Mouse (Mus musculus) lung, embryonic 16.5 days (tissue): ENCODE measurements at regions not wholly inside any gene's neighbourhood (a gene's known extent, or its start where the extent isn't known, plus 50 kb on each side); places are given as distances from the start of the nearest gene placed in this dataset.

Experiments used
- ATAC-seq: fragments of 200-750 bp; cut with Nextera tagmentation; 2 replicates; pipeline ENCODE4 v1.8.0; 2017; ENCODE audit warnings: low read depth, mild to moderate bottlenecking, moderate library complexity
- H3K27ac ChIP-seq: fragments of 300-500 bp; sonication (generic); 2 replicates; pipeline ENCODE4 v1.5.1; 2014; ENCODE audit warnings: mild to moderate bottlenecking, control low read depth, low read length
- H3K27me3 ChIP-seq: fragments of 300-500 bp; sonication (generic); 2 replicates; pipeline ENCODE4 v1.6.1; 2014; ENCODE audit warnings: low read depth, low read length, mixed read lengths; ENCODE audit not compliant: control insufficient read depth, insufficient read depth
- H3K36me3 ChIP-seq: fragments of 300-500 bp; sonication (generic); 2 replicates; pipeline ENCODE4 v1.6.1; 2014; ENCODE audit warnings: low read length; ENCODE audit not compliant: control insufficient read depth, insufficient read depth
- H3K4me1 ChIP-seq: fragments of 300-500 bp; sonication (generic); replicated peaks from 2 replicates; pipeline ENCODE4 v1.6.1; 2014; ENCODE audit warnings: low read length, mixed read lengths; ENCODE audit not compliant: control insufficient read depth, insufficient read depth
- H3K4me2 ChIP-seq: fragments of 300-500 bp; sonication (generic); 2 replicates; pipeline ENCODE4 v1.6.1; 2014; ENCODE audit warnings: low read depth, low read length, control low read depth
- H3K4me3 ChIP-seq: fragments of 300-500 bp; sonication (generic); 2 replicates; pipeline ENCODE4 v1.5.1; 2014; ENCODE audit warnings: mild to moderate bottlenecking, low read length, control low read depth
- H3K9ac ChIP-seq: fragments of 300-500 bp; sonication (generic); 2 replicates; pipeline ENCODE4 v1.6.1; 2014; ENCODE audit warnings: low read length, control low read depth
- H3K9me3 ChIP-seq: fragments of 300-500 bp; sonication (generic); 2 replicates; pipeline ENCODE4 v1.6.1; 2016; ENCODE audit warnings: low read length; ENCODE audit not compliant: control insufficient read depth
- WGBS: fragments of 180-500 bp; shearing (Covaris S2); extraction: QIAGEN DNeasy Blood & Tissue Kit; methylation state at CpG from one replicate; pipeline ENCODE4 v1.1.7; 2014; 5-methylcytosine and 5-hydroxymethylcytosine counted together

DNA sequence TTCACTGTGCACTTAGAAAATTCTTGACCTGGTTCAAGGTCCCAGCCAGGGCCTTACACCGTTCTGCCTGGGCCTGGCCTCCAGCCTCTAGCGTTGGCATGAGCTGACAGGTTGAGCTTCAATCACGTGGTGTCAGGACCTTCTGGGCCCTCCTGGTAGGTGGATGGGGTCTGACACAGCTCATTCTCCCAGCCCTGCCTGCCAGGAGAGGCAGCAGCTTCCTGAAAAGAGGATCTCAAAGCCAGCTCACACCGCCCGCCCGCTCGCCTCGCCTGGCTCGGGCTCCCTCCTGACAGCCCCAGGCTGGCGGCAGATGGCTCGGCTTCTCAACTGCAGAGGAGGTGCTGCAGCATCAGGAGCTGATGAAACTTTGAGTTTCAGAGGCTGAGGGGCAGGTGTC is 63.4 kb upstream of the Zc3h12a start:
- Histone ChIP-seq H3K27ac (no peak overlapping the region), H3K9ac (no peak overlapping the region), H3K9me3 (no peaks in the 10 kb centered on the region), H3K4me1 (no peaks in the 10 kb centered on the region), H3K27me3 (no peaks in the 10 kb centered on the region), H3K36me3 (no peaks in the 10 kb centered on the region), H3K4me2 (no peak overlapping the region), H3K4me3 (no peak overlapping the region)
- ATAC-seq = no peak
- WGBS = 16% methylated on average over 11 of the region's 11 CpGs

DNA sequence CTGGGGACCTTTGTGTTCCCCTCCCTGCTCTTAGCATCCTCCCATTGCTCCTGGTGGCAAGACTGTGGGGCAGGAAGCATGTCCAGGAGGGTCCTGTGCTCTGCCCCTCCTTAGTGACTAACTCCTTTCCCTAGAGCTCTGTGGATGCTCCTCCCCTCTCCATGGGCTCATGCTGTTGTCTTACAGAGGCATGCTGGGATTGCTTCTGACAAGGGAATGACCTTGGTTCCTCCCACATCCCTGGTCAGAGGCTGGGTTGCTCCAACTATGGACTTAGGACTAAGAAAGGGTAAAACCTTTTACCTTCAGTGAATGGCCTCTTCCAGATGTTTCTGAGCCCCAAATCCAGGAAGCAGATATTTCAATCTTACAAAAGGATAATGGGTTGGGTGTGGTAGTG is 62.3 kb upstream of the Zc3h12a start:
- H3K9ac ChIP-seq = no peak overlapping the region
- no peak overlapping the region for H3K4me2 ChIP-seq
- no peak overlapping the region for H3K4me3 ChIP-seq
- H3K4me1 ChIP-seq = no peaks in the 10 kb centered on the region
- no peaks in the 10 kb centered on the region for H3K36me3 ChIP-seq
- no peaks in the 10 kb centered on the region for H3K9me3 ChIP-seq
- H3K27ac ChIP-seq = no peak overlapping the region
- no peaks in the 10 kb centered on the region for H3K27me3 ChIP-seq
- no peak for ATAC-seq

DNA sequence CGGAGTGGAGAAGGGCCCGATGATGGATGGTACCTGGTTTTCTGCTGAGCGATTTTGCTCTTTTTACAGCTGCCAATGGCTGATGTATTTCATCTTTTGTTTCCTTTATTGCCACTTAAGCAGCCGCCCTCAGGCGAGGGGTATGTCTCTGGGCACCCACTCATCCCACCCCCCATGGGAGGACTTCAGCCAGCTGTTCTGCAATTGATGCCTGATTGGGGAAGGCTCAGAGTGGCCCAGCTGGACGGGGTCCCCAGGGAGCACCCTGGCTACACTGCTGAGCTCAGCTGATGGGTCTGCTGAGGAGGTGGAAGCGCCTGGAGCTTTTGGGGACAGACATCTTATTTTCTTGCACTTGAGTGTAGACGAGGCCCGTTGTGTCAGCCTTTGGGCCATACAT is 58.6 kb upstream of the Zc3h12a start:
- no peak overlapping the region for H3K9ac ChIP-seq
- no peak for ATAC-seq
- no peak overlapping the region for H3K4me3 ChIP-seq
- WGBS = 73% methylated on average over 9 of the region's 9 CpGs
- no peaks in the 10 kb centered on the region for H3K36me3 ChIP-seq
- no peak overlapping the region for H3K4me2 ChIP-seq
- H3K9me3 ChIP-seq = no peaks in the 10 kb centered on the region
- H3K27ac ChIP-seq = no peak overlapping the region
- no peaks in the 10 kb centered on the region for H3K27me3 ChIP-seq
- H3K4me1 ChIP-seq = no peaks in the 10 kb centered on the region

- Histone ChIP-seq H3K4me1 (no peaks in the 10 kb centered on the region), H3K9me3 (no peaks in the 10 kb centered on the region), H3K27me3 (no peaks in the 10 kb centered on the region), H3K9ac (no peak overlapping the region), H3K27ac (no peak overlapping the region), H3K4me2 (no peak overlapping the region), H3K4me3 (no peak overlapping the region), H3K36me3 (no peaks in the 10 kb centered on the region)
- 68% methylated on average over 5 of the region's 5 CpGs for WGBS
- no peak for ATAC-seq
Measured at GRCm38 (mm10) chr4:125185076-125185475, 57.4 kb upstream of the Zc3h12a start.

- Histone ChIP-seq H3K36me3 (no peaks in the 10 kb centered on the region), H3K27me3 (no peaks in the 10 kb centered on the region), H3K4me1 (no peaks in the 10 kb centered on the region; the same call in 1 of the 2 replicates), H3K9ac (no peak overlapping the region), H3K27ac (no peak overlapping the region), H3K4me3 (no peak overlapping the region), H3K9me3 (no peaks in the 10 kb centered on the region), H3K4me2 (no peak overlapping the region)
- ATAC-seq = no peak
- 92% methylated on average over 6 of the region's 6 CpGs for WGBS
Measured at GRCm38 (mm10) chr4:125180947-125181346, 53.3 kb upstream of the Zc3h12a start.

DNA sequence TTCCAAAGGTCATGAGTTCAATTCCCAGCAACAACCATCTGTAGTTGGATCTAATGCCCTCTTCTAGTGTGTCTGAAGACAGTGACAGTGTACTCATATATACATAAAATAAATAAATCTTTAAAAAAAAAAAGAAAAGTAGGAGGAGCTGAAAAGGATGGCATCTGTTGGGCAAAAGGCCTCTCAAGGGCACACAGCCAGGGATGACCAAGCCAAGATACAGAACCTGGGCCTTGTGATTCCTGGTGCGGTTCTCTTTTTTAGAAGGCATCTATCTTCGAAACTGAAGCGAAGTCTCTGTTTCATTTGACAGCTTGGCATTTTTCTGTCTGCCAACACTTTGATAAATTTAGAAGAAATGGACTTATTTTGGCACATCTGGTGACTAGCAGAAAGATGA is 50.9 kb upstream of the Zc3h12a start:
- no peak overlapping the region for H3K4me3 ChIP-seq
- H3K4me1 ChIP-seq = no peaks in the 10 kb centered on the region; the same call in 1 of the 2 replicates
- no peaks in the 10 kb centered on the region for H3K36me3 ChIP-seq
- H3K27me3 ChIP-seq = no peaks in the 10 kb centered on the region
- ATAC-seq = no peak
- H3K27ac ChIP-seq = no peak overlapping the region
- H3K9ac ChIP-seq = no peak overlapping the region
- no peaks in the 10 kb centered on the region for H3K9me3 ChIP-seq
- no peak overlapping the region for H3K4me2 ChIP-seq
- WGBS = 90% methylated on average over 3 of the region's 3 CpGs

DNA sequence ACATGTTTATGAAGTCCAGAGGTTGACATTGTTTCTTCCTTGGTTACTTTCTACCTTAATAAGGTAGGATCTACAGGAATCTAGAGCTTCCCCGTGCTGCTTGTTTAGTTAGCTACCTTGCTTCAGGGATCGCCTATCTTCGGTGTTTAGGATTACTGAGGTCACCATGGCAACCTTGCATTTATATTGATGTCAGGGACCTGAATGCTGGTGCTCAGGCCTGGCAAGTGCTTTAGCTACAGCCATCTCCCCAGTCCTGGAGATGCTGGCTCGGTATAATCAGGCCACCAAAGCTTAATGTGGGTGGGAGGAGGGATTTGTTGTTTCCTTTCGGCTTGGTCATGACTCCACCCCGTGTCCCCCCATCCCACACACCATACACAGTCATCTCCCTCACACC is 50.0 kb upstream of the Zc3h12a start:
- H3K27ac ChIP-seq = no peak overlapping the region
- no peaks in the 10 kb centered on the region for H3K9me3 ChIP-seq
- WGBS = 60% methylated on average over 6 of the region's 6 CpGs
- no peak overlapping the region for H3K9ac ChIP-seq
- no peaks in the 10 kb centered on the region; the same call in 1 of the 2 replicates for H3K4me1 ChIP-seq
- H3K36me3 ChIP-seq = no peaks in the 10 kb centered on the region
- no peak overlapping the region for H3K4me2 ChIP-seq
- ATAC-seq = no peak
- H3K27me3 ChIP-seq = no peaks in the 10 kb centered on the region
- no peak overlapping the region for H3K4me3 ChIP-seq
